ENCODE assay signal across 8 mouse cellular contexts in genomic region chr17:56626754-56627470, GRCm38 (mm10). TPM values are rescaled to one million over a fixed set of nuclear protein-coding genes. Genes with fewer than 3 reads are reported as not detected.
A peak's percentile ranks its signal among the peaks of the same experiment; 100 is the strongest.
DNase-seq lines count a peak whose midpoint lies in the region; ATAC-seq and TF ChIP-seq lines count a peak whose summit lies in the region.

Lonp1 (minus strand) TSS chr17:56626887.

- ATAC-seq in G1E (ENCODE audit: extremely low read depth, insufficient number of reproducible peaks, low FRiP score, poor library complexity, severe bottlenecking) = peak; percentile 84
- peak; percentile 96 for ATAC-seq in forebrain, postnatal 0 days
- peak; percentile 94 for ATAC-seq in lung, embryonic 15.5 days (ENCODE audit: borderline replicate concordance, extremely low read depth, low FRiP score, low TSS enrichment)

- H3K27me3 ChIP-seq in G1E (ENCODE audit: insufficient read depth, low read length) = peaks cover 7% of the 10 kb centered on the region
- H3K27me3 ChIP-seq in forebrain, postnatal 0 days (ENCODE audit: insufficient read depth, low read length) = no peaks in the 10 kb centered on the region
- H3K27me3 ChIP-seq in lung, embryonic 15.5 days = no peaks in the 10 kb centered on the region

- H3K9me3 ChIP-seq in G1E (replicated peaks) = peaks cover 2% of the 10 kb centered on the region; the same call in 1 of the 2 replicates
- no peaks in the 10 kb centered on the region for H3K9me3 ChIP-seq in forebrain, postnatal 0 days (ENCODE audit: low read length)
- no peaks in the 10 kb centered on the region for H3K9me3 ChIP-seq in lung, embryonic 15.5 days

- no peak for TF ChIP-seq CTCF in G1E (IDR thresholded peaks at IDR 0.05; ENCODE audit: low read depth, low read length)
- TF ChIP-seq CTCF in forebrain, postnatal 0 days (IDR thresholded peaks at IDR 0.05; ENCODE audit: low read depth) = no peak

- H3K27ac ChIP-seq in forebrain, postnatal 0 days (ENCODE audit: low read depth, low read length) = peak within 1 kb of the TSS; percentile 69
- peak within 1 kb of the TSS; percentile 77 for H3K27ac ChIP-seq in lung, embryonic 15.5 days

- peak within 1 kb of the TSS; percentile 94 for H3K4me3 ChIP-seq in G1E (ENCODE audit: low read depth, low read length)
- peak within 1 kb of the TSS; percentile 85 for H3K4me3 ChIP-seq in forebrain, postnatal 0 days (ENCODE audit: low read depth, low read length)
- peak within 1 kb of the TSS; percentile 99 for H3K4me3 ChIP-seq in lung, embryonic 15.5 days

- peak within 1 kb of the TSS; percentile 81 for H3K9ac ChIP-seq in forebrain, postnatal 0 days
- H3K9ac ChIP-seq in lung, embryonic 15.5 days = peak within 1 kb of the TSS; percentile 93

- H3K4me2 ChIP-seq in forebrain, postnatal 0 days (ENCODE audit: low read depth) = peak within 1 kb of the TSS; percentile 89
- peak within 1 kb of the TSS; percentile 89 for H3K4me2 ChIP-seq in lung, embryonic 15.5 days

- WGBS in forebrain, postnatal 0 days = under 1% methylated on average over 50 of the region's 51 CpGs
- under 1% methylated on average over 51 of the region's 51 CpGs for WGBS in lung, embryonic 15.5 days

- peaks cover 46% of the 10 kb centered on the region for H3K4me1 ChIP-seq in G1E (ENCODE audit: insufficient read depth, low read depth, low read length)
- peaks cover 11% of the 10 kb centered on the region for H3K4me1 ChIP-seq in forebrain, postnatal 0 days (ENCODE audit: insufficient read depth)
- peaks cover 22% of the 10 kb centered on the region for H3K4me1 ChIP-seq in lung, embryonic 15.5 days

- peaks cover 37% of the 10 kb centered on the region for H3K36me3 ChIP-seq in G1E (replicated peaks)
- peaks cover 18% of the 10 kb centered on the region for H3K36me3 ChIP-seq in forebrain, postnatal 0 days (ENCODE audit: insufficient read depth)
- peaks cover 20% of the 10 kb centered on the region for H3K36me3 ChIP-seq in lung, embryonic 15.5 days

- DNase-seq in G1E (ENCODE audit: low spot score) = peak; percentile 81
- DNase-seq in cerebellum, adult 18-20 months = peak; percentile 98 to 99
- DNase-seq in forebrain, postnatal 0 days = peak; percentile 98
- peak; percentile 96 for DNase-seq in heart, postnatal 4 days
- peak; percentile 93 to 95 for DNase-seq in layer of hippocampus, adult 8-10 months (ENCODE audit: low spot score in 2 of 2)
- DNase-seq in ovary, adult 18-20 months (ENCODE audit: low spot score) = peak; percentile 96
- peak; percentile 99 for DNase-seq in thymus, postnatal 0 days (ENCODE audit: low spot score)

RNA-seq across cellular contexts. Expression of gene Lonp1, which starts in this region (rescaled TPM):
- total RNA-seq in G1E (2014; fragmentation: Nextera tagmentation) = 67.8 and 74.4 TPM in 2 replicates
- 101 and 103 TPM in 2 replicates for total RNA-seq in G1E (2017)
- 174 and 182 TPM in 2 replicates for polyA plus RNA-seq in G1E (2012)
- 64.9 and 76.3 TPM in 2 replicates for total RNA-seq in forebrain, postnatal 0 days (2014; rRNA removed)
- 34.2 and 38.2 TPM in 2 replicates for polyA plus RNA-seq in forebrain, postnatal 0 days (2015; fragmentation: Nextera tagmentation; extraction: Ambion mirVana)
- total RNA-seq in heart, postnatal 4 days (2021) = 10 to 100 TPM; 89.0 to 90.5 TPM
- total RNA-seq in layer of hippocampus, adult 8-10 months (2022) = 10 to 100 TPM; 56.0 to 64.2 (median 59.3) TPM
- polyA plus RNA-seq in lung, embryonic 15.5 days (2015; fragmentation: Nextera tagmentation; extraction: Ambion mirVana) = 51.7 and 54.0 TPM in 2 replicates
- 40.1 and 41.0 TPM in 2 replicates for polyA plus RNA-seq in thymus, postnatal 0 days (2015; fragmentation: Nextera tagmentation; extraction: Ambion mirVana)

Comparison
In these comparisons a context has a peak if more than half of its experiments do, and no peak if none do; other contexts are left out.
1. Peak in every context shown above with its lines: DNase-seq, ATAC-seq, H3K4me3 ChIP-seq and H3K27ac ChIP-seq.